Mouse (Mus musculus) Patski (cell line): Measurements from ENCODE around the gene Ebf1. TPM values are rescaled to one million over a fixed set of nuclear protein-coding genes. Genes with fewer than 3 reads are reported as not detected.
A peak's percentile ranks its signal among the peaks of the same experiment; 100 is the strongest.

Experiments used
- ATAC-seq: fragments of 100-300 bp; one replicate; pipeline ENCODE4 v1.8.0; 2021
- CTCF ChIA-PET: fragments of 350-600 bp; sonication (Branson Sonifier 250); formaldehyde crosslinking; loops from one replicate; lab custom pipeline; 2022; ENCODE audit warnings: inconsistent platforms; lab: Charles Lee
- POLR2A ChIA-PET: fragments of 350-600 bp; sonication (Branson Sonifier 250); formaldehyde crosslinking; loops from one replicate; lab custom pipeline; 2022; ENCODE audit warnings: antibody characterized with exemption, inconsistent platforms; lab: Charles Lee
- DNase-seq: peaks from one replicate; pipeline ENCODE4 v3.0.0-alpha.2; 2011; ENCODE audit warnings: low read depth, low spot score
- H3K27me3 ChIP-seq: fragments of 371-371 bp; one replicate; pipeline ENCODE4 v1.5.1; 2021
- CTCF ChIP-seq: fragments of 100-300 bp; IDR thresholded peaks from one replicate; pipeline ENCODE4 v1.5.1; 2021
- in situ Hi-C: fragments of 300-500 bp; cut with MboI; formaldehyde crosslinking; loops from 3 replicates; pipeline ENCODE4 v1.11.1; 2018; ENCODE audit warnings: low pct_unique_long_range_greater_than_20kb, mixed read lengths
- polyA plus RNA-seq: library from polyadenylated mRNA; unstranded; gene quantifications from one replicate; pipeline ENCODE4 v1.2.3, GENCODE M21; 2021

The Ebf1 gene
- polyA plus RNA-seq, 1 experiment from 2014 or later = 7.3 TPM

- ATAC-seq (no peak), DNase-seq (no peak)
- CTCF ChIA-PET = no interaction called here
- no peaks in the 10 kb centered on the region for H3K27me3 ChIP-seq
- TF ChIP-seq CTCF = no peak
- POLR2A ChIA-PET = no interaction called here
- in situ Hi-C loops = no loop called here
Observed at GRCm38 (mm10) chr11:44776556-44776955, 159.4 kb downstream of the Ebf1 start.

DNA sequence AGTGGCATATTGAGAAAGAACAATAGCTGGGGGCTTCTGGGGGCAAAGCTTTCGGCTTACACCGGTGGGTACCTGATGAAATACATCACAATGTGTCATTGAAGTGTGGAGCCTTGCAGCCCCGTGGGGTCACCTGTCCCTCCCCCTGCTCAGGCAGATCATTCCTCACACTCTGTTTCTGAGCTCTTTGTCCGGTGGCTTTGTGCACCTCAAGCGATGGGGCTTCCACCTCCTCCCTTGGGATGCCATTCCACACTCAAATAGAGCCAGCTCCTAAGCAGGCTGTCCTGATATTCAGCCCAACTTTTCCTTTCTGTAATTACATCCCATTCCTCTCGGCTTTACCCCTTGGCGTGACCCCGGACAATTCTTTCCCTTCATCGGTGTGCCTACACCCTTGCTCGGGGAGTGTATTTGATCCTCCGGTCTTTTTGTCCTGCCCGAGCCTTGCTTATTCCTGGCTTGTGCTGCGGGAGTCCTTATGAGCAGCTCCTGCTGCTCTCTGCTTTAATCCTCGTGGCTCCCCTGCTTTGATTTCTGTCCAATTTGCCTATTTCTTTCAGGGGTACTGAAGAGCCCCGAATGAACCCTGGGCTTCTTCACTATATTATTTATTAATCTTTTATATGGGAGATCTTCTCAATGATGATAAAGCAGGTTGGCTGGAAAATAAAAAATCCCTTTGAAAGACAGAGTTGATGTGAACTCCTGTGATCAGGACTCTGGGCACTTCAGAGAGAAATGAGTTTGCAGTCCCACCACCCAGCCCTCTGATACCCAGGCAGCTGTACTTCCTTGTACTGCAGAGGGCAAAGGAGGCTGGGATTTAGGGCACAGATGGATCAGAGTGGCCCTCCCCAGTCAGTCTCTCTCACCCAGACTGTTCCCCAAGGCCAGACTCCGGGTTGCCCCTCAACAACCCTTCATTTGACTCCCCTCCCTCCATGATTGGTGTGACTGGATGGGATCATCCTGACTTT, 160.5 kb downstream of the Ebf1 start:
- ChIA-PET POLR2A (no interaction called here), CTCF (no interaction called here)
- in situ Hi-C loops = no loop called here
- no peaks in the 10 kb centered on the region for H3K27me3 ChIP-seq
- TF ChIP-seq CTCF = no peak
- no peak for DNase-seq
- ATAC-seq = no peak

- ChIA-PET POLR2A (no interaction called here), CTCF (no interaction called here)
- in situ Hi-C loops = no loop called here
- DNase-seq (peak; percentile 19), ATAC-seq (peak; percentile 35)
- H3K27me3 ChIP-seq = no peaks in the 10 kb centered on the region
- TF ChIP-seq CTCF = no peak
Observed at GRCm38 (mm10) chr11:44779030-44779429, 161.9 kb downstream of the Ebf1 start.

- in situ Hi-C loops = no loop called here
- DNase-seq (no peak), ATAC-seq (no peak)
- ChIA-PET CTCF (interaction anchor here (1.0 kb wide), 1 partner anchor 14 kb away, joined by 4 read pairs; no protein-coding TSS in a partner anchor), POLR2A (no interaction called here)
- no peaks in the 10 kb centered on the region for H3K27me3 ChIP-seq
- TF ChIP-seq CTCF = no peak
Observed at GRCm38 (mm10) chr11:44784255-44785029, 167.3 kb downstream of the Ebf1 start.

- ChIA-PET CTCF (interaction anchor here (1.0 kb wide), 1 partner anchor 13 kb away, joined by 4 read pairs; no protein-coding TSS in a partner anchor), POLR2A (no interaction called here)
- H3K27me3 ChIP-seq = no peaks in the 10 kb centered on the region
- no peak for TF ChIP-seq CTCF
- DNase-seq (no peak), ATAC-seq (no peak)
- in situ Hi-C loops = no loop called here
Observed at GRCm38 (mm10) chr11:44785063-44785462, 167.9 kb downstream of the Ebf1 start.

DNA sequence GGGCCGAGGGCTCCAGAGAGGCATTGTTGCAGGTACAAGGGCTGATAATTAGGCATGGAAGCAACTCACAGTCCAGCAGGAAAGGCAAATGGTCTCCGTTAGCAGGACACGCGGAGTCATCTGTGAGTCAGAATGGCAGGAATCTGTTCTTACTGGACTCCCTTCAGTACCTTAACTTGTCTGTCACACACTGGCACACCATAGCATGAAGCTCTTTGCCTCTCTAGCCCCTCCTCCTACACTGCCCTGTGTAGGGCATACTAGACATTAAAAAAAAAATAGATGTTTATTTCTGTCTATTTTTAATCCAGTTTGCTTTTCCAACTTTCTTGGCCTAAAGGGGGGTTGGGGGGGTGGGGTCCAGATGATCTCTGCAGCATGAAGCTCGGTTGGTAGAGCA, 168.4 kb downstream of the Ebf1 start:
- TF ChIP-seq CTCF = no peak
- POLR2A ChIA-PET = no interaction called here
- ATAC-seq (no peak), DNase-seq (no peak)
- CTCF ChIA-PET = interaction anchor here (1.0 to 1.3 kb wide), 2 partner anchors 10 to 13 kb away, joined by 3 to 4 read pairs; no protein-coding TSS in a partner anchor
- no peaks in the 10 kb centered on the region for H3K27me3 ChIP-seq
- in situ Hi-C loops = no loop called here

GRCm38 (mm10) chr11:44788003-44788402, 170.9 kb downstream of the Ebf1 start:
- no peak for DNase-seq
- no peaks in the 10 kb centered on the region for H3K27me3 ChIP-seq
- TF ChIP-seq CTCF = no peak
- in situ Hi-C loops = no loop called here
- no peak for ATAC-seq
- CTCF ChIA-PET = no interaction called here
- POLR2A ChIA-PET = no interaction called here

GRCm38 (mm10) chr11:44792816-44793215, 175.7 kb downstream of the Ebf1 start:
- in situ Hi-C loops = no loop called here
- TF ChIP-seq CTCF = no peak
- ATAC-seq (no peak), DNase-seq (no peak)
- ChIA-PET CTCF (no interaction called here), POLR2A (no interaction called here)
- H3K27me3 ChIP-seq = no peaks in the 10 kb centered on the region

DNA sequence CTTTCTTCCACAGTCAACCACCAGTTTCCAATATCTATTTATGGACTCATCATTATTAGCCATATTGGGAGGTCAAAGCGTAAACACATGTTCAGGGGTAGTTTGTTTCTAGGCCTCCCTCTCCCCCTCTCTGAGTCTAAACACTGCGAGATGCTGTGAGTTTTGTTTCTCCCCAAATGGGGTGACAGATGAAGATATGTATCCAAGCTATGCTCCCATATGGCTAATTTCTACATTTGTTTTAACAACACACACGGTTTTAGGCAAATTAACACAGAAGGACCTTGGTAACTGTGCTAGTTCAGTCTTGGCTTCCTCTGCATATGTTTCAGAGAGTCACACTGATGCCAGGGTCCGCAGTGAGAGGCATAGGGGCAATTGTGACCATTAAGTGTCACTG, 177.8 kb downstream of the Ebf1 start:
- CTCF ChIA-PET = no interaction called here
- POLR2A ChIA-PET = no interaction called here
- DNase-seq = no peak
- in situ Hi-C loops = no loop called here
- ATAC-seq = no peak
- no peaks in the 10 kb centered on the region for H3K27me3 ChIP-seq
- TF ChIP-seq CTCF = no peak

DNA sequence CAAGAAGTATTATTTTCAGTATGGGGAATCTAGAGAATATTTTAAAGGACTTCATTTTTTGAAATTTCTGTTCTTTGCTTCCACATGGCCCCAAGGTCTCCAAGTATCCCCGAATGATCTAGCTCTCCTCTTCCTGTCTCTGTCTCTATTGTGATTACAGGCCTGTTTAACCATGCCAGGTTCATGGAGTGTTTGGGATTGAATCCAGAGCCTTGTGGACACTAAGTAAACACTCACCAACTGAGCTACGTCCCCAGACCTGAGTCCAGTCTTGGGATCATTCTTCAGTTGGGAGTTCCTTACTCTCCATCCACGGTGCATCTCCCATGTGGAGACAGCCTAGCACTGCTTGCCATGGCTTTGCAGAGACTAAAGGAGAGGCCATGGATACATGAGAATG, 178.7 kb downstream of the Ebf1 start:
- no peaks in the 10 kb centered on the region for H3K27me3 ChIP-seq
- ChIA-PET CTCF (interaction anchor here (1.1 kb wide), 1 partner anchor 10 kb away, joined by 3 read pairs; no protein-coding TSS in a partner anchor), POLR2A (interaction anchor here (0.5 kb wide), 1 partner anchor 130 kb away, joined by 4 read pairs; no protein-coding TSS in a partner anchor)

DNA sequence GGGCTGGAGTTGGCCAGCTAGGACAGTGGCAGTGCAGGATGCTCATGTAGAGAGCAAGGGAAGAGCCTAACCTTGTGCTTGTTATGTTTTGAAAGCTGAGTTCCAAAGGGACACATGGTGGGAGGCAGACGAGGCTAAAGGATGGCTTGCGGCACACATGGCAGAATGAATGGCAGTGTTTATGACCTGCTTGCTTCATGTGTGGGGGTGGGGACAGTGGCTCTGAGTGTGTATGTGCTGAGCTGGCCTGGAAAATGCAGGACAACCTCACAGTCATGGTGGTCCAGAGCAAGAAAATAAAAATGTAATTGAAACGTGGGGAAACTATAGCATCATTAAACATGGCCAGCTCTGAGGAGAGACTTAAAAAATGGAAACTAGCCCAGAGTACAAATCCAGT, 181.2 kb downstream of the Ebf1 start:
- POLR2A ChIA-PET = no interaction called here
- no peaks in the 10 kb centered on the region for H3K27me3 ChIP-seq
- TF ChIP-seq CTCF = no peak
- in situ Hi-C loops = no loop called here
- DNase-seq (no peak), ATAC-seq (no peak)
- CTCF ChIA-PET = interaction anchor here (1.3 to 1.9 kb wide), 2 partner anchors 9 to 13 kb away, joined by 4 read pairs; no protein-coding TSS in a partner anchor

More for the DNA sequence above, 178.7 kb downstream of the Ebf1 start:
- ATAC-seq (no peak), DNase-seq (no peak)
- TF ChIP-seq CTCF = no peak
- in situ Hi-C loops = no loop called here
